Mouse (Mus musculus): ENCODE data around the gene Cfap77. TPM values are rescaled to one million over a fixed set of nuclear protein-coding genes. Genes with fewer than 3 reads are reported as not detected.
A peak's percentile ranks its signal among the peaks of the same experiment; 100 is the strongest.
"Not testable (repeated sequence)": the region's sequence is repeated elsewhere in the genome, so short reads cannot be mapped to it uniquely, and the experiment has no call there.

Gene Cfap77
- polyA plus RNA-seq (2016; fragmentation: Nextera tagmentation; extraction: Ambion mirVana): 0.40 and 0.82 TPM in 2 replicates

- H3K27me3 ChIP-seq: peaks cover 58% of the 10 kb centered on the region
- ATAC-seq (ENCODE audit: low FRiP score): peak; percentile 66
- no peak within 1 kb of the TSS for H3K27ac ChIP-seq
Observed at GRCm38 (mm10) chr2:29054991-29055390, at the start of gene Cfap77. Gene Cfap77 (minus strand): TSS chr2:29055066.

GRCm38 (mm10) chr2:29102416-29103377, 47.8 kb upstream of the Cfap77 start:
- not testable (repeated sequence) for ATAC-seq (ENCODE audit: low FRiP score)
- WGBS: 86% methylated on average over 9 of the region's 10 CpGs

More at GRCm38 (mm10) chr2:29054991-29055390, at the start of gene Cfap77:
- WGBS: under 1% methylated on average over 25 of the region's 25 CpGs
- H3K4me1 ChIP-seq: peaks cover 18% of the 10 kb centered on the region
- peak within 1 kb of the TSS; percentile 74 for H3K4me2 ChIP-seq (replicated peaks)
- H3K36me3 ChIP-seq: no peaks in the 10 kb centered on the region
- peak within 1 kb of the TSS; percentile 59 for H3K9ac ChIP-seq
- H3K4me3 ChIP-seq: peak within 1 kb of the TSS; percentile 46
- no peaks in the 10 kb centered on the region for H3K9me3 ChIP-seq (replicated peaks)

GRCm38 (mm10) chr2:29100822-29101534, 46.1 kb upstream of the Cfap77 start:
- Histone ChIP-seq H3K27me3 (no peaks in the 10 kb centered on the region), H3K9ac (no peak overlapping the region), H3K9me3 (replicated peaks) (no peaks in the 10 kb centered on the region), H3K4me2 (replicated peaks) (no peak overlapping the region), H3K27ac (no peak overlapping the region), H3K36me3 (no peaks in the 10 kb centered on the region), H3K4me3 (no peak overlapping the region), H3K4me1 (no peaks in the 10 kb centered on the region)
- 84% methylated on average over 7 of the region's 7 CpGs for WGBS
- ATAC-seq (ENCODE audit: low FRiP score): no peak

More at GRCm38 (mm10) chr2:29102416-29103377, 47.8 kb upstream of the Cfap77 start:
- not testable (repeated sequence) for H3K36me3 ChIP-seq; H3K27ac ChIP-seq; H3K4me3 ChIP-seq; H3K4me1 ChIP-seq; H3K27me3 ChIP-seq; H3K9ac ChIP-seq; H3K9me3 ChIP-seq (replicated peaks); H3K4me2 ChIP-seq (replicated peaks)

GRCm38 (mm10) chr2:29099646-29100045, 44.8 kb upstream of the Cfap77 start:
- ATAC-seq (ENCODE audit: low FRiP score): no peak
- Histone ChIP-seq H3K27me3 (no peaks in the 10 kb centered on the region), H3K4me1 (no peaks in the 10 kb centered on the region), H3K4me2 (replicated peaks) (no peak overlapping the region), H3K4me3 (no peak overlapping the region), H3K9me3 (replicated peaks) (no peaks in the 10 kb centered on the region), H3K27ac (no peak overlapping the region), H3K36me3 (no peaks in the 10 kb centered on the region), H3K9ac (no peak overlapping the region)
- 87% methylated on average over 14 of the region's 14 CpGs for WGBS

- Histone ChIP-seq H3K36me3 (no peaks in the 10 kb centered on the region), H3K9me3 (replicated peaks) (no peaks in the 10 kb centered on the region), H3K4me2 (replicated peaks) (no peak overlapping the region), H3K9ac (no peak overlapping the region), H3K27me3 (no peaks in the 10 kb centered on the region), H3K4me1 (no peaks in the 10 kb centered on the region), H3K27ac (no peak overlapping the region), H3K4me3 (no peak overlapping the region)
- no peak for ATAC-seq (ENCODE audit: low FRiP score)
- 75% methylated on average over 8 of the region's 8 CpGs for WGBS
Observed at GRCm38 (mm10) chr2:29098786-29099185, 43.9 kb upstream of the Cfap77 start.

- not testable (repeated sequence) for ATAC-seq (ENCODE audit: low FRiP score); H3K36me3 ChIP-seq; H3K27me3 ChIP-seq; H3K9ac ChIP-seq; H3K4me3 ChIP-seq; H3K27ac ChIP-seq; H3K9me3 ChIP-seq (replicated peaks); H3K4me2 ChIP-seq (replicated peaks); H3K4me1 ChIP-seq
- WGBS: 95% methylated on average over 4 of the region's 5 CpGs
Observed at GRCm38 (mm10) chr2:29097955-29098354, 43.1 kb upstream of the Cfap77 start.

GRCm38 (mm10) chr2:29097465-29097864, 42.6 kb upstream of the Cfap77 start:
- H3K4me3 ChIP-seq: no peak overlapping the region
- H3K9ac ChIP-seq: no peak overlapping the region
- no peaks in the 10 kb centered on the region for H3K9me3 ChIP-seq (replicated peaks)
- H3K27ac ChIP-seq: no peak overlapping the region
- ATAC-seq (ENCODE audit: low FRiP score): no peak
- H3K36me3 ChIP-seq: no peaks in the 10 kb centered on the region
- H3K4me1 ChIP-seq: no peaks in the 10 kb centered on the region
- no peaks in the 10 kb centered on the region for H3K27me3 ChIP-seq
- WGBS: 79% methylated on average over 3 of the region's 3 CpGs
- H3K4me2 ChIP-seq (replicated peaks): no peak overlapping the region

GRCm38 (mm10) chr2:29096751-29097150, 41.9 kb upstream of the Cfap77 start:
- no peak overlapping the region for H3K27ac ChIP-seq
- H3K4me2 ChIP-seq (replicated peaks): no peak overlapping the region
- no peak overlapping the region for H3K9ac ChIP-seq
- no peaks in the 10 kb centered on the region for H3K36me3 ChIP-seq
- H3K4me3 ChIP-seq: no peak overlapping the region
- no peak for ATAC-seq (ENCODE audit: low FRiP score)
- WGBS: 66% methylated on average over 4 of the region's 4 CpGs
- H3K27me3 ChIP-seq: no peaks in the 10 kb centered on the region
- no peaks in the 10 kb centered on the region for H3K4me1 ChIP-seq
- no peaks in the 10 kb centered on the region for H3K9me3 ChIP-seq (replicated peaks)

GRCm38 (mm10) chr2:29095674-29096073, 40.8 kb upstream of the Cfap77 start:
- no peak overlapping the region for H3K4me2 ChIP-seq (replicated peaks)
- no peaks in the 10 kb centered on the region for H3K36me3 ChIP-seq
- no peak overlapping the region for H3K4me3 ChIP-seq
- no peak for ATAC-seq (ENCODE audit: low FRiP score)
- H3K27me3 ChIP-seq: no peaks in the 10 kb centered on the region
- H3K9ac ChIP-seq: no peak overlapping the region
- WGBS: 87% methylated on average over 8 of the region's 8 CpGs
- no peaks in the 10 kb centered on the region for H3K9me3 ChIP-seq (replicated peaks)
- no peak overlapping the region for H3K27ac ChIP-seq
- no peaks in the 10 kb centered on the region for H3K4me1 ChIP-seq

- peaks cover 31% of the 10 kb centered on the region for H3K36me3 ChIP-seq
- not testable (repeated sequence) for H3K9me3 ChIP-seq (replicated peaks); H3K9ac ChIP-seq; ATAC-seq (ENCODE audit: low FRiP score); H3K27ac ChIP-seq; H3K4me1 ChIP-seq; H3K4me2 ChIP-seq (replicated peaks); H3K27me3 ChIP-seq; H3K4me3 ChIP-seq
- WGBS: 74% methylated on average over 6 of the region's 6 CpGs
Observed at GRCm38 (mm10) chr2:29089276-29089675, 34.4 kb upstream of the Cfap77 start.

- no peaks in the 10 kb centered on the region for H3K9me3 ChIP-seq (replicated peaks)
- H3K4me2 ChIP-seq (replicated peaks): no peak overlapping the region
- H3K27ac ChIP-seq: no peak overlapping the region
- H3K27me3 ChIP-seq: no peaks in the 10 kb centered on the region
- H3K9ac ChIP-seq: no peak overlapping the region
- H3K4me1 ChIP-seq: no peaks in the 10 kb centered on the region
- H3K4me3 ChIP-seq: no peak overlapping the region
- ATAC-seq (ENCODE audit: low FRiP score): no peak
- peaks cover 63% of the 10 kb centered on the region for H3K36me3 ChIP-seq
- WGBS: 97% methylated on average over 7 of the region's 7 CpGs
Observed at GRCm38 (mm10) chr2:29086026-29086425, 31.2 kb upstream of the Cfap77 start.

GRCm38 (mm10) chr2:29081965-29082364, 27.1 kb upstream of the Cfap77 start:
- WGBS: 74% methylated on average over 3 of the region's 3 CpGs
- no peak overlapping the region for H3K27ac ChIP-seq
- no peaks in the 10 kb centered on the region for H3K27me3 ChIP-seq
- H3K4me3 ChIP-seq: no peak overlapping the region
- no peaks in the 10 kb centered on the region for H3K9me3 ChIP-seq (replicated peaks)
- ATAC-seq (ENCODE audit: low FRiP score): no peak
- no peaks in the 10 kb centered on the region for H3K4me1 ChIP-seq
- H3K36me3 ChIP-seq: peaks cover 89% of the 10 kb centered on the region
- no peak overlapping the region for H3K4me2 ChIP-seq (replicated peaks)
- no peak overlapping the region for H3K9ac ChIP-seq
